Mouse (Mus musculus) C2C12 (cell line): ENCODE measurements around the gene Grid1.

ENCODE experiments used
- CTCF ChIP-seq: IDR thresholded peaks from one replicate; pipeline ENCODE4 v1.5.1; 2011; ENCODE audit not compliant: control insufficient read depth, insufficient read depth, insufficient read length
- MAX ChIP-seq: IDR thresholded peaks from one replicate; pipeline ENCODE4 v1.6.1; 2011; ENCODE audit warnings: mild to moderate bottlenecking, control low read depth
- USF1 ChIP-seq: IDR thresholded peaks from one replicate; pipeline ENCODE4 v1.6.1; 2011; ENCODE audit warnings: low read depth, mild to moderate bottlenecking, control low read depth, moderate library complexity

DNA sequence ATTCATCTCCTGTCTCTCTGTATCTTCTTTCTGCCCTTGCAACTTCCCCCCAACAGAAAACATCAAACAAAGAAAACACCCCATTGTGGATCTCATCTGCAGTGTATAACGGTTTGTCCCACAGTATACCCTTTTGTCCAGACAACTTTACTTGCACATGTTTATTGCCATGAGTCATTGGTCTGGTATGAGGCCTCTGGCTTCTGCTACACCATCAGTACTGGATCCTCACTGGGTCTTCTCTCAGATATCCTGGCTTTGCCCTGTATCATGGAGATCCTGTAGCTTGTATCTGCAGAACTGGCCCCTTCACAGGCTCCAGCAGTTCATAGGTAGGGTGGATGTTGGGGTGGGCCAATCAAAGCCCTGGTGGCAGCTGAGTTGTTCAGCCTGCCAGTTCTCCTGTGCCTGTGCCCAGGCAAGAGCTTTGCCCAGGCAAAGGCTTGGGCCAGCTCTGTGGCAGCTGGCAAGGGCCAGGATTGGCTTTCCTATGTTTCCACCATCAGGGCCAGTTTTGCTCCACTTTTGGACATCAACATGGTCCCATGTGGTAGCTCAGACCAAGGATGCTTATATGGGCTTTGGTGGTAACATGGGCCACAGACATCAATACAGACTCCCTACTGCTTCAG, 26.4 kb upstream of the Grid1 start:
- TF ChIP-seq CTCF (no peak), USF1 (no peak), MAX (no peak)
